In the genomic region with DNA sequence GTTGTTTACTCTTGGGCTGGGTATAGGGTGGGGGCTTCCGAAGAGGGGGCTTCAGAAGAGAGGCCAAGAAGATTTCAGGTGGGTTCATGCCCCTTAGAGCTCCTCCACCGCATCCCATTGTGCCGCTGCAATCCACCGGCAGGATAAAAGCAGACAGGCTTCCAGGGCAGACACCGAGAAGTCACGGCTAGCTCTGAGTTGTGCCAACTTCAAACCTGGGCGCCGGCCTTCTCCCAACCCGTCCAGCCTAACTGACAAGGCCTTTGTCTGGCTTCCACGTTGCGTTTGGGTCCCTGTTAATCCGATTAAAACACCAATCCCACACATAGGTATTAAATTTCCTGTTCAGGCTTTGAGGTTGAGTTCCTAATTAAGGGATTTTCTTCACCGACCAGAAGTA, we compare ENCODE assay signal across 28 mouse cellular contexts.
A peak's percentile ranks its signal among the peaks of the same experiment; 100 is the strongest.
DNase-seq lines count a peak whose midpoint lies in the region; ATAC-seq and TF ChIP-seq lines count a peak whose summit lies in the region.
"Had no signal": no experiment of that assay in that cellular context is flagged by ENCODE, and none has a peak within 500 bp of the region (broad histone marks: within the 10 kb centered on the region; RNA-seq: fewer than 3 reads in every experiment).

No protein-coding gene starts in this region.

- H3K4me2 ChIP-seq in midbrain, embryonic 11.5 days = no peak overlapping the region
- H3K4me2 ChIP-seq in midbrain, embryonic 16.5 days (ENCODE audit: low read length) = no peak overlapping the region
- H3K4me2 ChIP-seq in embryonic facial prominence, embryonic 13.5 days = no peak overlapping the region
- no peak overlapping the region for H3K4me2 ChIP-seq in stomach, postnatal 0 days (replicated peaks; ENCODE audit: low read depth)
- H3K4me2 ChIP-seq: heart, embryonic 13.5 days; hindbrain, embryonic 15.5 days; kidney, embryonic 15.5 days had no signal

- no peak overlapping the region for H3K4me3 ChIP-seq in midbrain, embryonic 11.5 days (ENCODE audit: low read depth, low read length)
- no peak overlapping the region for H3K4me3 ChIP-seq in midbrain, embryonic 16.5 days (ENCODE audit: low read depth, low read length)
- H3K4me3 ChIP-seq in embryonic facial prominence, embryonic 13.5 days = no peak overlapping the region
- no peak overlapping the region for H3K4me3 ChIP-seq in stomach, postnatal 0 days (ENCODE audit: low read depth, low read length)
- no peak overlapping the region for H3K4me3 ChIP-seq in left cerebral cortex, adult 2 months
- H3K4me3 ChIP-seq: heart, embryonic 13.5 days; hindbrain, embryonic 10.5 days; hindbrain, embryonic 15.5 days; kidney, embryonic 15.5 days had no signal

- no peaks in the 10 kb centered on the region for H3K36me3 ChIP-seq in midbrain, embryonic 11.5 days (ENCODE audit: control insufficient read depth, insufficient read depth, low read length)
- no peaks in the 10 kb centered on the region for H3K36me3 ChIP-seq in midbrain, embryonic 16.5 days (ENCODE audit: control insufficient read depth, insufficient read depth, low read length)
- H3K36me3 ChIP-seq in embryonic facial prominence, embryonic 13.5 days = no peaks in the 10 kb centered on the region
- no peaks in the 10 kb centered on the region for H3K36me3 ChIP-seq in stomach, postnatal 0 days (ENCODE audit: control insufficient read depth, insufficient read depth, low read length)
- H3K36me3 ChIP-seq: heart, embryonic 13.5 days; hindbrain, embryonic 10.5 days; hindbrain, embryonic 15.5 days; kidney, embryonic 15.5 days had no signal

- TF ChIP-seq EP300 in stomach, postnatal 0 days (optimal IDR thresholded peaks at IDR 0.05) = no peak

- DNase-seq in embryo, embryonic 10 days (ENCODE audit: low spot score) = peak; percentile 28
- DNase-seq in embryo, embryonic 11 days = no peak
- DNase-seq in midbrain, embryonic 11.5 days (ENCODE audit: low spot score, missing footprints) = peak; percentile 89
- peak; percentile 20 for DNase-seq in retina, embryonic 14.5 days (ENCODE audit: low spot score)
- DNase-seq in stomach, postnatal 0 days (ENCODE audit: low spot score) = no peak
- no peak for DNase-seq in left cerebral cortex, adult 2 months (ENCODE audit: extremely low spot score in 1 of 2, low spot score in 2 of 2)
- DNase-seq: adrenal gland, postnatal 10 days; cerebellum, adult 11 months; cerebellum, adult 9-10 months; forebrain, postnatal 0 days; heart, postnatal 10 days; kidney, adult 18-20 months; kidney, postnatal 25 days; liver; lung, adult 2 months; lung, postnatal 10 days; right cerebral cortex, postnatal 14 days; thymus, adult 18-20 months; thymus, postnatal 25 days had no signal

- H3K27me3 ChIP-seq in midbrain, embryonic 11.5 days (ENCODE audit: control insufficient read depth, insufficient read depth, low read length) = no peaks in the 10 kb centered on the region
- no peaks in the 10 kb centered on the region for H3K27me3 ChIP-seq in midbrain, embryonic 16.5 days (ENCODE audit: control insufficient read depth, insufficient read depth, low read depth, low read length)
- H3K27me3 ChIP-seq in embryonic facial prominence, embryonic 13.5 days = no peaks in the 10 kb centered on the region
- H3K27me3 ChIP-seq in stomach, postnatal 0 days (ENCODE audit: control insufficient read depth, insufficient read depth, low read length) = no peaks in the 10 kb centered on the region
- H3K27me3 ChIP-seq: CH12.LX; heart, embryonic 13.5 days; hindbrain, embryonic 15.5 days had no signal

- ATAC-seq in midbrain, embryonic 11.5 days (ENCODE audit: low FRiP score) = peak; percentile 57
- ATAC-seq in midbrain, embryonic 16.5 days = no peak
- ATAC-seq in embryonic facial prominence, embryonic 13.5 days (ENCODE audit: insufficient number of reproducible peaks, insufficient read depth, low FRiP score, low TSS enrichment, low read depth) = peak; percentile 59; the same call in 1 of the 2 replicates
- no peak for ATAC-seq in stomach, postnatal 0 days (ENCODE audit: low FRiP score, low TSS enrichment)
- ATAC-seq: forebrain, postnatal 0 days had no signal

- 21% methylated on average over 13 of the region's 13 CpGs for WGBS in midbrain, embryonic 11.5 days
- WGBS in midbrain, embryonic 16.5 days = 24% methylated on average over 13 of the region's 13 CpGs
- WGBS in embryonic facial prominence, embryonic 13.5 days = 38% methylated on average over 13 of the region's 13 CpGs
- WGBS in stomach, postnatal 0 days = 68% methylated on average over 13 of the region's 13 CpGs

- intact Hi-C loops in left cerebral cortex, adult 2 months (cut with DNase I) = loop anchor here (5.0 to 10.0 kb wide), 5 partner anchors 97 to 1290 kb away; no protein-coding TSS in a partner anchor

- no peak overlapping the region; the same call in 1 of the 2 replicates for H3K27ac ChIP-seq in midbrain, embryonic 11.5 days (ENCODE audit: low read depth, low read length)
- no peak overlapping the region for H3K27ac ChIP-seq in midbrain, embryonic 16.5 days (ENCODE audit: low read length)
- peak overlapping the region; percentile 64 for H3K27ac ChIP-seq in embryonic facial prominence, embryonic 13.5 days
- H3K27ac ChIP-seq in stomach, postnatal 0 days (replicated peaks) = no peak overlapping the region
- no peak overlapping the region for H3K27ac ChIP-seq in left cerebral cortex, adult 2 months
- H3K27ac ChIP-seq: heart, embryonic 13.5 days; hindbrain, embryonic 10.5 days; hindbrain, embryonic 15.5 days; kidney, embryonic 15.5 days; liver, embryonic 14.5 days; macrophage had no signal

- H3K4me1 ChIP-seq in midbrain, embryonic 11.5 days (ENCODE audit: control insufficient read depth, insufficient read depth, low read length) = peaks cover 6% of the 10 kb centered on the region
- peaks cover 7% of the 10 kb centered on the region for H3K4me1 ChIP-seq in midbrain, embryonic 16.5 days (ENCODE audit: control insufficient read depth, insufficient read depth, low read length)
- peaks cover 23% of the 10 kb centered on the region for H3K4me1 ChIP-seq in embryonic facial prominence, embryonic 13.5 days
- H3K4me1 ChIP-seq in stomach, postnatal 0 days (replicated peaks; ENCODE audit: control insufficient read depth, insufficient read depth) = no peaks in the 10 kb centered on the region
- H3K4me1 ChIP-seq: hindbrain, embryonic 10.5 days; hindbrain, embryonic 15.5 days; kidney, embryonic 15.5 days had no signal

- TF ChIP-seq CTCF in stomach, postnatal 0 days (IDR thresholded peaks at IDR 0.05; ENCODE audit: low read depth) = no peak
- TF ChIP-seq CTCF in left cerebral cortex, adult 2 months (IDR thresholded peaks at IDR 0.05) = no peak

- no peaks in the 10 kb centered on the region for H3K9me3 ChIP-seq in midbrain, embryonic 11.5 days (ENCODE audit: control insufficient read depth, low read length)
- H3K9me3 ChIP-seq in midbrain, embryonic 16.5 days (replicated peaks; ENCODE audit: control insufficient read depth, low read length, poor library complexity, severe bottlenecking) = no peaks in the 10 kb centered on the region
- H3K9me3 ChIP-seq in embryonic facial prominence, embryonic 13.5 days = no peaks in the 10 kb centered on the region
- H3K9me3 ChIP-seq in stomach, postnatal 0 days (ENCODE audit: control insufficient read depth, low read length) = no peaks in the 10 kb centered on the region
- H3K9me3 ChIP-seq: hindbrain, embryonic 15.5 days; kidney, embryonic 15.5 days had no signal

- no peak overlapping the region for H3K9ac ChIP-seq in midbrain, embryonic 11.5 days (ENCODE audit: low read length)
- no peak overlapping the region for H3K9ac ChIP-seq in midbrain, embryonic 16.5 days (ENCODE audit: low read depth, low read length)
- H3K9ac ChIP-seq in embryonic facial prominence, embryonic 13.5 days = no peak overlapping the region
- no peak overlapping the region for H3K9ac ChIP-seq in stomach, postnatal 0 days (ENCODE audit: low read length)
- H3K9ac ChIP-seq: forebrain, postnatal 0 days; heart, embryonic 13.5 days; hindbrain, embryonic 15.5 days; kidney, embryonic 15.5 days; liver, embryonic 14.5 days had no signal

Comparison
In these comparisons a context has a peak if more than half of its experiments do, and no peak if none do; other contexts are left out.
1. DNase-seq: peak in embryo, embryonic 10 days (single experiment), midbrain, embryonic 11.5 days (single experiment) and retina, embryonic 14.5 days (single experiment); none in embryo, embryonic 11 days (single experiment), stomach, postnatal 0 days (single experiment) and left cerebral cortex, adult 2 months (0 of 2).
2. ATAC-seq: peak in midbrain, embryonic 11.5 days (single experiment) and embryonic facial prominence, embryonic 13.5 days (single experiment); none in midbrain, embryonic 16.5 days (single experiment) and stomach, postnatal 0 days (single experiment).